Mouse (Mus musculus): ENCODE data around the gene N4bp3.

N4bp3 gene

DNA sequence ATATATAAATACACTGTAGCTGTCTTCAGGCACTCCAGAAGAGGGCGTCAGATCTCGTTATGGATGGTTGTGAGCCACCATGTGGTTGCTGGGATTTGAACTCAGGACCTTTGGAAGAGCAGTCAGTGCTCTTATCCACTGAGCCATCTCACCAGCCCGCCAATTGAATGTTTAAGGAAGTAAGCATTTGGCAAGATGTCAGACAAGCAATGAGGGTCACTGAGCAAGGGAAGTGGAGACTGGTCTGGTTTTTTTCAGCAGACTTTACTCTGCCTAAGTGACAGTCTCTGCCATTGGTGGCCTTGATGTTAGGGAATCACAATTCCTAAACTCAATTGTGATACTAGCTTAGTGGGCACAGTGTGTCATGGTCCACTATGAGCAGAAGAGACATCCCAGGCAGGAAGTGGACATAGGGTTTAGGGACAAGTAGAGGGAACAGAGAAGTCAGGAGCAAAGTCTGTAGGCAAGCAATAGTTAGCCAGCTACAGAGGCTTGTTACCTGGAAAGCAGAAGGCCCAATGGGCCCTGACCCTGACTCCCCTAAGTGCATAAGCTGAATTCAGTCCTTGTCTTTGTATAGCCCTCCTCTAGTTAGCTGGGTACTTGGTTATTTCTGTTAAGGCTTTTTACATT is 55.8 kb downstream of the N4bp3 start:
- no peak for DNase-seq

- no peak for DNase-seq
Observed at GRCm38 (mm10) chr11:51593849-51594248, 56.8 kb downstream of the N4bp3 start.

DNA sequence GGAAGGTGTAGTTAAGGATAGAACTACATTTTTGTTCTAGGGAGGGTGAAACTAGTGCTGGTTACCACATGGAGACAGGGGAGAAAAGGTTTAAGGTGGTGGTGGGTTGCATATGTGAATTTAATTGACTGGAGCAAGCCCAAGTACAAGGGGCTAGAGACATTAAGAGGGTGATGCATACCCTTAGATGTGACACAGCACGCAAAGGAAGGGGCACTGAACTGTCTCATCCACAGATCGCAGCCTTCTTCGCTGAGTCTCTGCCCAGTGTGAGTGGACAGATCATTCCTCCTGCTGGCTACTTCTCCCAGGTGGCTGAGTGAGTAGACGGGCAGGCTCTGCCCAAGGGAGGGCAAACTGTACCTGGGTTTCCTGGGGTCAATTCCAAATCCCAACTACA is 57.3 kb downstream of the N4bp3 start:
- no peak for DNase-seq

Measured in right cerebral cortex, postnatal 14 days (tissue).